Mouse (Mus musculus): ENCODE results near the gene Grin3a. TPM values are rescaled to one million over a fixed set of nuclear protein-coding genes. Genes with fewer than 3 reads are reported as not detected.

Gene Grin3a
- polyA plus RNA-seq, 1 experiment from 2014 or later: 0.01 TPM

DNA sequence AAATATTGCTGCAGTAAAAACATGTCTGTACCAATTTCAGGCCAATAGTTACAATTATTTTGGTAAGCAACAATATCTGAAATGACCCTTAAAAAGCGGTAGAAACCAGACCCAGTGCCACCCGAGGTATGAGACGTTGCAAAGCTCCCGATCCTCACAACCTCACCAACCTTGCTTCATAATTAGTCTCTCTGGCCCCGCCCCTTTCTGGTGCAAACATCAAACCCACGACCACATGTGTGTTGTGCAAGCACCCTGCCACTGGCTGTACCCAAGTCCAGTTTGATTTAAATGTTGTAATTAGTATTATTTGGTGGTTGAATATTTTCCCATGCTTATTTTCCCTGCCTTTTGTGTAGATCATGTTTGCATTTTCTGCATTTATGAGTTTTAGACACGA lies 168.8 kb downstream of the Grin3a start:
- DNase-seq (ENCODE audit: low read depth, low spot score) (no peak), ATAC-seq (no peak)
- ChIA-PET POLR2A (no interaction called here), CTCF (no interaction called here)
- no peaks in the 10 kb centered on the region for H3K27me3 ChIP-seq
- TF ChIP-seq CTCF (IDR thresholded peaks at IDR 0.05): no peak
- in situ Hi-C loops (cut with MboI; ENCODE audit: low pct_unique_long_range_greater_than_20kb): no loop called here

DNA sequence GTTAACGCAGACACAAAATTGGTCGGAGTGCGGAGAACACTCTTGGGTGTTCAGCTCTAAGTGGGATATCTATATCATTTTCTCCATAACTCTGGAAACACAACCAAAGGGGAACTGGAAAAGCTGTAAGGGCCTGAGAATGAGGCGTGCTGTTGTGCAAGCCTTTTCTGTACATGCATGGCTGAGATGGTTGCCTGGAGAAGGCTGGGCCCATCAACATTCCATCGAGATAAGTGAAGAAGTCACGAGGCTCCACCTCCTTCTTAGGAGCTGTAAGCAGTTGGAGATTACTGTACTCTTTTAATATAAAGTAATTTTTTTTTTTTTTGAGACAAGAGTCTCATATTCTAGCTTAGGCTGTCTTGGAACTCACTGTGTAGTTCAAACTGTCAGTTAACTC lies 169.5 kb downstream of the Grin3a start:
- in situ Hi-C loops (cut with MboI; ENCODE audit: low pct_unique_long_range_greater_than_20kb): no loop called here
- no peak for ATAC-seq
- DNase-seq (ENCODE audit: low read depth, low spot score): no peak
- no peaks in the 10 kb centered on the region for H3K27me3 ChIP-seq
- TF ChIP-seq CTCF (IDR thresholded peaks at IDR 0.05): no peak
- POLR2A ChIA-PET: no interaction called here
- CTCF ChIA-PET: no interaction called here

DNA sequence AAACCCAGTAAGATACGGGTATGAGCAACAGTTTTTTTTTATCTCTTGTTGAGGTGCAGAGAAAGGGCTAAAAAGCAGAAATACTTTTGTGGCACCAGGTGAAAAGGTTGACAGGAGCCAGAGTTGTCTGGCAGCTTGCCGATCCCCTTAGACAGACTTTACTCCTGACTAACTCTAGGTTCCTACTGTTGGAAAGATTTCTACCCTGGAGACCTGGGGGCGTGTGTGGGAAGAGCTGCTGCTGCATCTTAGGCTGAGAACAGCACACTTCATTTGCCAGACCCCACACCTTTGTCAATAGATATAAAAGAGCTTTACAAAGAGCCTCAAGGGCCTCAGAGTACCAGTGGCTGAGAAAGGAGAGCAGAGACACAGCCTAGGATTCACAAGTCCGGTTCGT lies 180.7 kb downstream of the Grin3a start:
- ChIA-PET CTCF (interaction anchor here (1.0 kb wide), 1 partner anchor 10 kb away, joined by 3 read pairs; no protein-coding TSS in a partner anchor), POLR2A (no interaction called here)
- in situ Hi-C loops (cut with MboI; ENCODE audit: low pct_unique_long_range_greater_than_20kb): no loop called here
- ATAC-seq (no peak), DNase-seq (ENCODE audit: low read depth, low spot score) (no peak)
- TF ChIP-seq CTCF (IDR thresholded peaks at IDR 0.05): no peak
- no peaks in the 10 kb centered on the region for H3K27me3 ChIP-seq

DNA sequence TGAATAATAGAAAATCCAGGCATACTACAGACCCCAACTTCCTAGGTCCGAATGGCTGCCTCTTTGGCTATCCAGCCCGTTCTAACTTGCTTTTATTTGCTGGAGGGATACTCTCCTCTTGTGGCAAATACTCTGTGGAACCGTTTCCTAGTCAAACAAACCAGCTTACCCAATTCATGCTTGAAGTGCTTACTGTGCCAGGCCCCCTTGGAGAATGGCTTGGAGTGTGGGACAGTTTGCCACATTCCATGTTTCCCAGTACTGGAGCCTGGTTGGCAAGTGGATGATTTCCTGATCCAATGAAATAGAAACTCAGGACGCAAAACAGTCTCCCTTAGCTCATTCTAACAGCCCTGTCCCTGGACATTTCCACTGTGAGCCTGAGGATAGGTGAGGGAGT lies 183.3 kb downstream of the Grin3a start:
- DNase-seq (ENCODE audit: low read depth, low spot score): no peak
- ChIA-PET POLR2A (no interaction called here), CTCF (no interaction called here)
- in situ Hi-C loops (cut with MboI; ENCODE audit: low pct_unique_long_range_greater_than_20kb): no loop called here
- H3K27me3 ChIP-seq: no peaks in the 10 kb centered on the region
- no peak for TF ChIP-seq CTCF (IDR thresholded peaks at IDR 0.05)
- no peak for ATAC-seq

DNA sequence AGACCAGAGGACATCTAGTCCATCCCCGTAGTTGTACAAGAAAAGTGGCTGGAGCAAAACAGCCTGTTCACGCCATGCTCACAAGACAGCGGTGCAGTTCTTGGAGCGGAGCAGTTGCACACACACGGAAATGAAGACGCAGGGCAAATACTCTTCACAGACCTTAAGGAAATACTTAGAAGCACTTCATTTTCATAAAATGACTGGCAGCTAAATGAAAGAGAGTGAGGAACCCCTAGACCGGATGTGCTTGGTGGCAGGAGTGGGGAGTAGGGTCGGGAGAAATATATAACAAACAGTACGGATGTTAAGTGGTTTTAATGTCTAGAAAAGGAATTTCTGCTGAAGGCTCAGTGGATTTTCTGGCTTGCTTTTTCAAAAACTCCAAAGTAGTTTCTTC lies 183.9 kb downstream of the Grin3a start:
- no peak for TF ChIP-seq CTCF (IDR thresholded peaks at IDR 0.05)
- ChIA-PET POLR2A (no interaction called here), CTCF (interaction anchor here (1.3 kb wide), 1 partner anchor 26 kb away, joined by 4 read pairs; no protein-coding TSS in a partner anchor)
- DNase-seq (ENCODE audit: low read depth, low spot score) (no peak), ATAC-seq (no peak)
- H3K27me3 ChIP-seq: no peaks in the 10 kb centered on the region
- in situ Hi-C loops (cut with MboI; ENCODE audit: low pct_unique_long_range_greater_than_20kb): no loop called here

DNA sequence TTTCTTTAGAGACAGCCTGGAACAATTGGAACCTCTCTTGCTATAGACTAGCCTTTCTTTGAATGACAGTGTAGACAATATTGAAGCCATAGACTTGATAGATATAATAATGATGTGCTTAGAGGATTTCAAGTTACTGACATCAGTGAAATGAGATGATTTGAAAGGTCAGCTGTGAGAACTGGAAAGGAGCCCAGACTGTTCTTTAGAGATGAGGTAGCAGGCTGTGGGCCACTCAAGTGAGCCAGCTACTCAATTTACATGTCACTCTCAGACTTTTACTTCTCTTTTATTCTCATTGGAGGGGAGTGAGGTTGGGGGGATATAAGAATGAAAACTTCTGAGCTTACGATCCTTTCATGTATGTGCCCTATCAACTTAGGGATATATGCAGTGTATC lies 186.1 kb downstream of the Grin3a start:
- ATAC-seq (no peak), DNase-seq (ENCODE audit: low read depth, low spot score) (no peak)
- H3K27me3 ChIP-seq: no peaks in the 10 kb centered on the region
- TF ChIP-seq CTCF (IDR thresholded peaks at IDR 0.05): no peak
- ChIA-PET CTCF (no interaction called here), POLR2A (no interaction called here)
- in situ Hi-C loops (cut with MboI; ENCODE audit: low pct_unique_long_range_greater_than_20kb): no loop called here

DNA sequence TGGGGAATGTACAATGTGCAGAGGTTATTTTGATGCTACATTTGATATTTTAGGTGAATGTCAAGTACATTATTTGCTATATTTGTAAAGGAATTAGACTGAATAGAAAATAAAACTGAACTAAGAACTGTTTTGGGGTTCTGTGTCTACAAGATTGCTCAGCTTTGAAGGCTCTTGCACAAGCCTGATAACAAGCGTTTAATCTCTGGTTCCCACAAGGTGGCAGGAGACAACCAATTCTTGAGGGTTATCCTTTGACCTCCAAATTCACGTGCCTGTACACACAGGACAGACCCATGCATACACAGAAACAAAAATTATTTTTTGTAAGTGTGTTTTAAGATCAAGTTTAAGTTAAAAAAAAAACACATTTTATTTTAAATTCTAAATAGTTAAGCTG lies 205.6 kb downstream of the Grin3a start:
- DNase-seq (ENCODE audit: low read depth, low spot score): no peak
- in situ Hi-C loops (cut with MboI; ENCODE audit: low pct_unique_long_range_greater_than_20kb): loop anchor here (25.0 kb wide), 1 partner anchor 1178 kb away; the partner anchor contains the start of gene Tex10
- TF ChIP-seq CTCF (IDR thresholded peaks at IDR 0.05): no peak
- CTCF ChIA-PET: no interaction called here
- no peaks in the 10 kb centered on the region for H3K27me3 ChIP-seq
- no peak for ATAC-seq
- POLR2A ChIA-PET: no interaction called here

DNA sequence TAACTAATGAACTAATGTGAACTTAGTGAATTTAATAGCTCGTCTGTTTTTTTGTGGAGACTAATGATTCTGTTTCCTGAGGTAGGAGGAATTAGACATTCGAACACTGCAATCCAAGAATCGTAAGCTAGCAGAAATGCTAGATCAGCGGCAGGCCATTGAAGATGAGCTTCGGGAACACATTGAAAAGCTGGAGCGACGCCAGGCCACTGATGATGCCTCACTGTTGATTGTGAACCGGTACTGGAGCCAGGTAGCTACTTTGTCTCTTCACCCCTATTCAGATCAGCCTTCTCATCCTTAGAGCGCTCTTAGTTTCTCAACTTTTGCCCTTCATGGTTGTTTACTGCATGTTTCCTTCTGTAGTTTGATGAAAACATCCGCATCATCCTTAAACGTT lies 207.7 kb downstream of the Grin3a start:
- no peak for ATAC-seq
- H3K27me3 ChIP-seq: no peaks in the 10 kb centered on the region
- ChIA-PET CTCF (interaction anchor here (2.4 kb wide), 1 partner anchor 10 kb away, joined by 10 read pairs; no protein-coding TSS in a partner anchor), POLR2A (no interaction called here)
- no peak for DNase-seq (ENCODE audit: low read depth, low spot score)
- in situ Hi-C loops (cut with MboI; ENCODE audit: low pct_unique_long_range_greater_than_20kb): loop anchor here (25.0 kb wide), 1 partner anchor 1176 kb away; the partner anchor contains the start of gene Tex10
- TF ChIP-seq CTCF (IDR thresholded peaks at IDR 0.05): no peak

DNA sequence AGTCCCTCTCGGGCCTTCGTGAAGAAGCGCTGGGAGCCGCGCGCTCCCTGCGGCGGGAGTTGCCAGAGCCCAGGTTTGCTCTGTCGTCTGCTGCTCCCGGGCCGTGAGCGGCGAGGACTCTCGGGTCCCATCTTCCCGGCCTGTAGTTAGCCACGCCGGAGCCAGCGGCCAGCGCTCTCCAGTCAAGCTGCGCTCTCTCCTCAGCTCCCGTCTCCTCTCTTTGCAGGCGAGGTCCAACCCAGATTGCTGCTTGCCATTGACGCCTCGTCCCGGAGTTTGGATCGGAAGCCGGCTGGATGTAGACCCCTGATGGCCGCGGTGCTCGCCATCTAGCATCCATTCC lies 213.4 kb downstream of the Grin3a start:
- in situ Hi-C loops (cut with MboI; ENCODE audit: low pct_unique_long_range_greater_than_20kb): loop anchor here (25.0 kb wide), 1 partner anchor 1170 kb away; the partner anchor contains the start of gene Tex10
- DNase-seq (ENCODE audit: low read depth, low spot score): no peak
- POLR2A ChIA-PET: no interaction called here

DNA sequence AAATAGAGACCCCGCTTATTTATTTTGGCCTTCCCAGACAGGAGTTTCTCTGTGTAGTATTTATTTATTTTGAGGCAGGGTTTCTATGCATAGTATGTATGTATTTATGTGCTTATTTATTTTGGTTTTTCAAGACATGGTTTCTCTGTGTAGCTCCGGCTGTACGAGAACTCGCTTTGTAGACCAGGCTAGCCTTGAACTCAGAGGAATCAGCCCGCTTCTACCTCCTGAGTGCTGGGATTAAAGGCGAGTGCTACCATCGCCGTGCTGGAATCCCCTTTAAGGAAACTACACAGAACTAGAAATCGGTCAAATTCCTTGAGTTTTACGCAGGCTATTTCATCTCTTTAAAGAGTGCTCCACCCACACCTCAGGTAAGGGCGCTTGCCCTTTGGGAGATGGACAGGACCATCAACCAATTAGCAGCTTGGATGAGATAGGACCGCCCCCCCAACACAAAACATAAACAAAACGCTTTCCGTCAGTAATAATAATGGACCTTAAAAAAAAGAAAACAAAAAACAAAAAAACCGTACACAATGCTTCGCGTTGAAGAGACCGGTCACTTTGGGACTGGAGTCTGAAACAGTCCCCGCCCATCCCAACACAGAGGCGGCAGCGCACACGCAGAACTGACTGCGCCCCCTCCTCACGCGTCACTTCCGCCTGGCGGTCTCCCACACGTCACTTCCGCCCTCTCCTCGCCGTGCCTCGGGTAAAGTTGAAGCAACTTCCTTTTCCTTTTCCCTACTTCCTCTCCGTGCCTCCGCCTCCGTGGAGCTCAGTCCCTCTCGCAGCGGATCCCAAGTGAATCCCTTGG lies 214.0 kb downstream of the Grin3a start, which contains the start of gene Rnf20:
Gene Rnf20 (plus strand): TSS at position 688 of the 820 bp plus-strand sequence.
- peak; percentile 71 for DNase-seq (ENCODE audit: low read depth, low spot score)
- in situ Hi-C loops (cut with MboI; ENCODE audit: low pct_unique_long_range_greater_than_20kb): loop anchor here (25.0 kb wide), 1 partner anchor 1169 kb away; the partner anchor contains the start of gene Tex10
- ChIA-PET POLR2A (no interaction called here), CTCF (interaction anchor here (1.4 kb wide), 1 partner anchor 64 kb away, joined by 3 read pairs; no protein-coding TSS in a partner anchor)
- peak; percentile 96 for ATAC-seq
- H3K27me3 ChIP-seq: no peaks in the 10 kb centered on the region
- TF ChIP-seq CTCF (IDR thresholded peaks at IDR 0.05): no peak

More for the DNA sequence above, 213.4 kb downstream of the Grin3a start:
- no peak for TF ChIP-seq CTCF (IDR thresholded peaks at IDR 0.05)
- peak; percentile 65 for ATAC-seq
- no peaks in the 10 kb centered on the region for H3K27me3 ChIP-seq
- CTCF ChIA-PET: interaction anchor here (1.4 kb wide), 1 partner anchor 65 kb away, joined by 3 read pairs; no protein-coding TSS in a partner anchor

DNA sequence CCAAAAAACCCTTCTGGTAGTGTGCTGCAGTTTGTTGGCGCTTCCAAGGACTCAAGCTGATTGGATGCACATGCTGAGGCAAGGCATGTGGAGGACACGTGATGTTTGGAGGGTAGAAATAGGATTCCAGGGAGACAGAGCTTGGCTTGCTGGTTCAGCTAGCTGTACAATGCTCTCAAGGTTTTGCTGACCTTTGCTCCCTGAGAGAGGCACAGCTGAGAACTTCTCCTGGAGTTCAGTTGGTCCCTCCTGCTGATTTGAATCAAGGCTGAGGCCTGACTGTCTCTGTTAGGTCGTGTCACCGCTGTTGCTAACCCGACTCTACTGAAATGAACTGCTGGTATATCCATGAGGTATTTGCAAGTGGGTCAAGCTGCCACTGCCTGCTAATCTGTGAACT lies 216.6 kb downstream of the Grin3a start:
- peaks cover 5% of the 10 kb centered on the region for H3K27me3 ChIP-seq
- ChIA-PET CTCF (interaction anchor here (1.1 to 3.2 kb wide), 2 partner anchors 49 to 61 kb away, joined by 4 to 32 read pairs; no protein-coding TSS in a partner anchor), POLR2A (no interaction called here)
- ATAC-seq (no peak), DNase-seq (ENCODE audit: low read depth, low spot score) (no peak)
- TF ChIP-seq CTCF (IDR thresholded peaks at IDR 0.05): no peak
- in situ Hi-C loops (cut with MboI; ENCODE audit: low pct_unique_long_range_greater_than_20kb): loop anchor here (5.0 to 25.0 kb wide), 2 partner anchors 57 to 1167 kb away; partner anchors contain the start of gene Tex10
